In genomic region chr1:51288755-51289619, GRCm38 (mm10) we compare ENCODE assay signal across 8 mouse cellular contexts. TPM values are rescaled to one million over a fixed set of nuclear protein-coding genes. Genes with fewer than 3 reads are reported as not detected.
A peak's percentile ranks its signal among the peaks of the same experiment; 100 is the strongest.
DNase-seq lines count a peak whose midpoint lies in the region; ATAC-seq and TF ChIP-seq lines count a peak whose summit lies in the region.

Gene Cavin2 (plus strand): TSS chr1:51289126.

- H3K4me3 ChIP-seq in kidney, adult 2 months (ENCODE audit: insufficient read depth, low read depth, low read length): peak within 1 kb of the TSS; percentile 66
- peak within 1 kb of the TSS; percentile 53 for H3K4me3 ChIP-seq in lung, postnatal 0 days (ENCODE audit: low read depth, low read length)

- TF ChIP-seq CTCF in kidney, adult 2 months (conservative IDR thresholded peaks at IDR 0.05; ENCODE audit: insufficient read depth, insufficient read length, low read depth, low read length): no peak; the same call in 1 of the 2 replicates
- peak; percentile 57 for TF ChIP-seq CTCF in lung, postnatal 0 days (IDR thresholded peaks at IDR 0.05)

- H3K27me3 ChIP-seq in kidney, adult 2 months (replicated peaks; ENCODE audit: control insufficient read depth, insufficient read depth, low read length): no peaks in the 10 kb centered on the region
- H3K27me3 ChIP-seq in lung, postnatal 0 days (replicated peaks; ENCODE audit: insufficient read depth, low read length): no peaks in the 10 kb centered on the region

- peak; percentile 98 for DNase-seq in NIH3T3 (ENCODE audit: low read depth)
- DNase-seq in heart, adult 11 months: peak; percentile 99
- DNase-seq in kidney, adult 2 months: peak; percentile 82
- peak; percentile 98 for DNase-seq in lung, postnatal 0 days (ENCODE audit: low spot score)
- DNase-seq in testis, postnatal 14 days (ENCODE audit: low spot score): peak; percentile 62
- DNase-seq in frontal cortex, postnatal 14 days (ENCODE audit: low spot score in 2 of 2): no peak
- DNase-seq in left cerebral cortex, adult 9 months (ENCODE audit: low spot score in 2 of 2): no peak

- H3K4me1 ChIP-seq in kidney, adult 2 months (ENCODE audit: control insufficient read depth, insufficient read depth, low read length): peaks cover 4% of the 10 kb centered on the region
- H3K4me1 ChIP-seq in lung, postnatal 0 days (ENCODE audit: insufficient read depth, low read depth, low read length): peaks cover 15% of the 10 kb centered on the region; the same call in 1 of the 2 replicates

- no peaks in the 10 kb centered on the region for H3K36me3 ChIP-seq in kidney, adult 2 months (ENCODE audit: control insufficient read depth, insufficient read depth, low read length)
- no peaks in the 10 kb centered on the region for H3K36me3 ChIP-seq in lung, postnatal 0 days (ENCODE audit: insufficient read depth, low read length)

- peak within 1 kb of the TSS; percentile 71 for H3K9ac ChIP-seq in lung, postnatal 0 days (replicated peaks; ENCODE audit: low read depth)

- peak; percentile 97 for TF ChIP-seq EP300 in lung, postnatal 0 days (IDR thresholded peaks at IDR 0.05)

- no peak for TF ChIP-seq POLR2A in kidney, adult 2 months (IDR thresholded peaks at IDR 0.05; ENCODE audit: low read depth, low read length)

- ATAC-seq in common myeloid progenitor, adult 5-6 weeks (replicated peaks; ENCODE audit: low read depth, poor library complexity, severe bottlenecking): peak; percentile 88
- peak; percentile 92 for ATAC-seq in lung, postnatal 0 days

- H3K9me3 ChIP-seq in lung, postnatal 0 days (ENCODE audit: low read length): no peaks in the 10 kb centered on the region

- H3K4me2 ChIP-seq in lung, postnatal 0 days (replicated peaks; ENCODE audit: low read depth, low read length): peak within 1 kb of the TSS; percentile 69

- WGBS in kidney, adult 2 months: 17% methylated on average over 17 of the region's 17 CpGs
- WGBS in lung, postnatal 0 days: 14% methylated on average over 17 of the region's 17 CpGs

- peak within 1 kb of the TSS; percentile 88 for H3K27ac ChIP-seq in kidney, adult 2 months (ENCODE audit: insufficient read depth, low read depth, low read length)
- H3K27ac ChIP-seq in lung, postnatal 0 days (ENCODE audit: low read length): peak within 1 kb of the TSS; percentile 94

RNA-seq across cellular contexts. Expression of gene Cavin2, which starts in this region (rescaled TPM):
- 19.7 and 25.9 TPM in 2 replicates for total RNA-seq in common myeloid progenitor, adult 5-6 weeks (2017)
- polyA plus RNA-seq in kidney, adult 2 months (2012; rRNA removed): 20.9 TPM in 2 replicates
- 353 and 401 TPM in 2 replicates for polyA plus RNA-seq in lung, postnatal 0 days (2015; fragmentation: Nextera tagmentation; extraction: Ambion mirVana)

Comparison
In these comparisons a context has a peak if more than half of its experiments do, and no peak if none do; other contexts are left out.
1. RNA of gene Cavin2 (polyA plus RNA-seq): 353 to 401 TPM in lung, postnatal 0 days; 20.9 TPM in kidney, adult 2 months; every median in the first group is over 10 times any median in the second.
2. DNase-seq: peak in NIH3T3 (single experiment), heart, adult 11 months (single experiment), kidney, adult 2 months (single experiment), lung, postnatal 0 days (single experiment) and testis, postnatal 14 days (single experiment); none in frontal cortex, postnatal 14 days (0 of 2) and left cerebral cortex, adult 9 months (0 of 2).